Mouse (Mus musculus): ENCODE measurements around the gene Grin3b.

The Grin3b gene

GRCm38 (mm10) chr10:79970415-79971182 is at the start of gene Grin3b:
Gene Grin3b (plus strand): TSS chr10:79970715.
- DNase-seq (ENCODE audit: low spot score in 2 of 2) = no peak

DNA sequence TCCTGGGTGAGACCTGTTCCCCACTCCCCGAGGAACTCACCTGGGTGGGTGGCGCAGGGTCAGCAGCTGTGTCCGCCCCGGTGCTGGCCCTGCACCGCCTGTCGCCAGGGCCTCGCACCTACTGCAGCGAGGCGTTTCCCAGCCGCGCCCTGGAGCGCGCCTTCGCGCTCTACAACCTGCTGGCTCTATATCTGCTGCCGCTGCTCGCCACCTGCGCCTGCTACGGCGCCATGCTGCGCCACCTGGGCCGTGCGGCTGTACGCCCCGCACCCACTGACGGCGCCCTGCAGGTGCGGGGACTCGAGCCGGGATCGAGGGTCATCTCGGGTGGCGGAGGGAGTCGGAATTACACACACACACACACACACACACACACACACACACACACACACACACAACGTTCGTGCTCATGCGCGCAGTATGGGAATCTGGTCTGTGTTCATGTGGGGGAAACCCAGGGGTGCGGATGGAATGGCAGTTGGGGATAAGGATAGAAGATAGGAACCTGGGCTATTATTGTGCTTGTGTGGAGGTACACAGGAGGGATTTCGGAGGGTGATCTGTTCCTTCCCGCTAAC is 49.5 kb upstream of the Grin3b start, which contains the start of gene R3hdm4:
Gene R3hdm4, minus strand, starts transcription at position 251 of the 578 bp plus-strand sequence.
- no peak for DNase-seq (ENCODE audit: low spot score in 2 of 2)

DNA sequence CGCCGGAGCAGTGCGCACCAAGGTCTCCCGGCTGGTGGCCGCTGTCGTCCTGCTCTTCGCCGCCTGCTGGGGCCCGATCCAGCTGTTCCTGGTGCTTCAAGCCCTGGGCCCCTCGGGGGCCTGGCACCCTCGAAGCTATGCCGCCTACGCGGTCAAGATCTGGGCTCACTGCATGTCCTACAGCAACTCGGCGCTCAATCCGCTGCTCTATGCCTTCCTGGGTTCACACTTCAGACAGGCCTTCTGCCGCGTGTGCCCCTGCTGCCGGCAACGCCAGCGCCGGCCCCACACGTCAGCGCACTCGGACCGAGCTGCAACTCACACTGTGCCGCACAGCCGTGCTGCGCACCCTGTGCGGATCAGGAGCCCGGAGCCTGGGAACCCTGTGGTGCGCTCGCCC is 48.9 kb upstream of the Grin3b start:
- DNase-seq (ENCODE audit: low spot score in 2 of 2) = no peak

GRCm38 (mm10) chr10:79924998-79925784 is 45.3 kb upstream of the Grin3b start:
- peak; percentile 84 to 98 for DNase-seq (ENCODE audit: low spot score in 2 of 2)

- peak in 1 of 2 experiments; percentile 39 for DNase-seq (ENCODE audit: low spot score in 2 of 2)
Measured at GRCm38 (mm10) chr10:79925785-79926490, 44.6 kb upstream of the Grin3b start.

DNA sequence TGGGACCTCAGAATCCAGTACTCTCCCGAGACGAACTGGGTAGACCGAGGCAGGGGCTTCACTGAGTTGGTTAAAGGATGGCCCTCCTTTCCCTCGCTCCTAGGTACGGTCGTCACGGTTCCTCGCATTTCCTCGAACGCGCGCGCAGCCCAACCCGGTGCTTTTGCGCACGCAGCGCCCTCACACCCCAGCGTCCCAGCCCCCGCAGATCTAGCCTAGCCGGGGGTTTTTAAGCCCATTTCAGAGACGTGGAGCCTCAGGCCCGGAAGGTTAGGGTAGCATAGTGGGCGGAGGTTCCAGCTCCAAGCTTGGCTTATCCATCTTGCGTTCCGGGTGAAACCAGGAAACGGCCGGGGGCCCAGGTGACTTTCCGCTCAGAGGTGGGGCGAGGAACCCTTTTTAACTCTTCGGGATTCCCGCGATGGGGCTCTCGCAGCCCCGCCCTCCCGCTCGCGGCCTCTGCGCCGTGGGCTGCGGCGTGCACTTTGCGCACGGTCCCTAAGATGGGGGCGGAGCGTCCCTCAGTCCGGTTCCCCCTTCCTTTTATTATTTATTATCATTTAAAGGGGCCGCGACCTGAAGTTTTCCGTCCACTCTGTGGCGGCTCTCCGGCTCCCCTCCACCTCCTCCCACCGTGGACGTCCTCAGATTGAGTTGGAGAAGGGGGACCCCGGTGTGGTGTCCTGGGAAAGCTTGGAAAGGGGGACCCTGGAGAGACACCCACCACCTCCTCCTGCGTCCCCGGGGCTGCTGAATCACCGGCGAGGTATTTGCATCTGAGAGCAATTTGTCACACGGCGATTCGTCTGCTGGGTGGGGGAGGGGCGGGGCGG is 43.8 kb upstream of the Grin3b start, which contains the start of gene Arid3a:
Gene Arid3a, plus strand, starts transcription at position 553 of the 833 bp plus-strand sequence.
- peak; percentile 82 to 84 for DNase-seq (ENCODE audit: low spot score in 2 of 2)

GRCm38 (mm10) chr10:79927324-79928029 is 43.0 kb upstream of the Grin3b start:
- DNase-seq (ENCODE audit: low spot score in 2 of 2) = peak; percentile 81 to 83

GRCm38 (mm10) chr10:79928030-79928694 is 42.4 kb upstream of the Grin3b start:
- no peak for DNase-seq (ENCODE audit: low spot score in 2 of 2)

- no peak for DNase-seq (ENCODE audit: low spot score in 2 of 2)
Measured at GRCm38 (mm10) chr10:79928907-79929701, 41.4 kb upstream of the Grin3b start.

DNA sequence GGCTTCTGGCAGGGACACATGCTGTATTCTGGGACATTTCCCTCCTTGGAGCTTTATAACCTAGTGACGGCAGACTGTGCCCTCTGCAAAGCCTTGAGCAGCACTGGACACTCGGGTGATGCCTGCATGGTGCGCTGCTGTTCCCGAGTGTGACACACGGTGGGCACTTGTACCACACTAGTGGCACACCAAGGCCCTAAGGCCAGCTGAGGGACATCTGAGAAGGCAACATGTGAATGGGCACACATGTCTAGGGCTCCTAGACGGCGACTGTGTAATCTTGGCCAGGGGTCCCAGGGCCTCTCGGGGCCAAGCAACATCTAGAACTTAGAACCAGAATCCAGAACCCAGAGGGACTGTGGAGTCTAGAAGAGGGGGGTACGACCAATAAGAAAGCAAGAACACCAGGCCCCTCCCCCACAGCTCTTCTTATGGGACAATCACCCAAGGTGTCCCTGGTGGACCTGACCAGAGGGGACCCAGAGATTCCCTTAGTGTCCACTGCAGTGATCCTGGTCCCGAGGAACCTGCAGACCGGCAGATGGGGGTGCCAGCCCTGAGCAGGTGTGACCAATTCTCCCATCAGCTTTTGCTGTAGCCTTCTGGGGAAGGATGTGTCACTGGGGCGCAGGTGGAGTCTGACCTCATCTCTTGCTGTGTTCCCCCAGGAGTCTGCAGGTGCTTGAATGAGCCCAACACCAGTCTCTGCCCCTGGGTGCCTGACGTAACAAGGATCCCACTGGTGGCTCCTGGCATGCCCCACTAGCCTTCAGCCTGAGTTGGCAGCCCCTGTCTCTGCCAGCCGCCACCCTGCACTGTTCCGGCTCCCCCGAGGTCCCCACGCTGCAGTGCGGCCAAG is 40.3 kb upstream of the Grin3b start:
- DNase-seq (ENCODE audit: low spot score in 2 of 2) = no peak

- DNase-seq (ENCODE audit: low spot score in 2 of 2) = no peak
Measured at GRCm38 (mm10) chr10:79930826-79931186, 39.7 kb upstream of the Grin3b start.

DNA sequence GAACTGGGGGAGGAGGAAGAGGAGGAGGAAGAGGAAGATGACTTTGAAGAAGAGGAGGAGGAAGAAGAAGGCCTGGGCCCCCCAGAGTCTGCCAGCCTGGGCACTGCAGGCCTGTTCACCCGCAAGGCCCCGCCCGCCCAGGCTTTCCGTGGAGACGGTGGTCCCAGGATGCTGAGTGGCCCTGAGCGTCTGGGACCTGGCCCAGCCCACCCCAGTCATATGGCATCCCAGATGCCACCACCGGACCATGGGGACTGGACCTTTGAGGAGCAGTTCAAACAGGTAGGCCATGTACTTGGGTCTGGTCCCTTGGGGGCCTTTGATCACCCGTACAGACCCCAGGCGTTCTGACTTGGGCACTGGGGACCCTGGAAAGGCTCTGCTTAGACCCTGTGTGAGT is 38.7 kb upstream of the Grin3b start:
- DNase-seq (ENCODE audit: low spot score in 2 of 2) = no peak

- DNase-seq (ENCODE audit: low spot score in 2 of 2) = no peak
Measured at GRCm38 (mm10) chr10:79932736-79933135, 37.8 kb upstream of the Grin3b start.

GRCm38 (mm10) chr10:79933145-79933679 is 37.3 kb upstream of the Grin3b start:
- DNase-seq (ENCODE audit: low spot score in 2 of 2) = no peak

DNA sequence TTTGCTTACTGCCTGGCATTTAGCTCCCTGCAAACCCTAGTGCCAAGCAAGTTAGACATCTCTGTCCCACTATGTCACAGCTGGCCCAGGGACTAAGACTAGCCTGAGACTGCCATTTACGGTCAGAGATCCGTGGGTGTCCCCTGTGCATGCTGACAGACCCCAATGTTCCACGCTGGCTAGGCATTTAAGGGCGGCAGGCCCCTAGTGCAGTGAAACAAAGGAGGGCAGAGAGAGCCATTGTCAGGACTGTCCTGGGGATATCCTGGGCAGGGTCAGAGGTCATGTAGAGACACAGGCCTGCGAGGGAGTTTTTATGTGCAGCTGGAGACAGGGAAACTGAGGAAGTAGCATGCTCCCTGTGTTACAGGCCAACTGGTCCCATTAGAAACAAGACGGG is 36.7 kb upstream of the Grin3b start:
- no peak for DNase-seq (ENCODE audit: low spot score in 2 of 2)

- no peak for DNase-seq (ENCODE audit: low spot score in 2 of 2)
Measured at GRCm38 (mm10) chr10:79934272-79934721, 36.2 kb upstream of the Grin3b start.

DNA sequence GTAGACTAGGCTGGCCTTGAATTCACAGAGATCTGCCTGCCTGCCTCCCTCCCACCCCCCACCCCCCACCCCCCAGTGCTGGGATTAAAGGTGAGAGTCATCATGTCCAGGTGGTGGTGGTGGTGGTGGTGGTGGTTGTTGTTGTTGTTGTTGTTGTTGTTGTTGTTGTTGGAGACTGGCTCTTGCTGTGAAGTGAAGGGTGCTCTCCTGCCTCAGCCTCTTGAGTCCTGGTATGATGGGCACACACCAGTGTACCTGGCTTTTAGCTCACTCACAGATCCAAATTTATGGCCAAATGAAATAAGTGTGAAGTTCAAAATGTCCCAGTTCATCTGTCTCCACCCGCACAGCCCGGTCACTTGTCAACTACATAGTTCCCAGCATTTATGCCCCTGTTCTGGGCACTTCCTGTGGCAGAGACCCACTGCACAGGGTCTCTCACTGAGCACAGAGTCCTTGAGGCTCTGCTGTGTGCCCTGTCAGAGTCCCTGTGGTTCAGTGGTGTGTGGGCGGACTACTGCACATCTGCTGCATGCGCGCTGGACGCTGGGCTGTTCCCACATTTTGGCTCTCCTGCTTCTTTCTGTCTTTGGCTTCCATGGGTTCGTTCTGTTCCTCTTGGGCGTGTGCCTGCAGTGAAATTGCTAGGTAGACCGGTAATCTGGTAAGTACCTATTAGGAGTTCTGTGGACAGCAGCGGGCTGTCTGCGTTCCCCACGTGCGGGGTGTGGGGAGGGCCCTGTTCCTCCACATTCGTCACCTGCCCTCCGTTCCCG is 35.5 kb upstream of the Grin3b start:
- DNase-seq (ENCODE audit: low spot score in 2 of 2) = no peak
